Mouse (Mus musculus) spleen, adult 2 months (tissue): Measurements from ENCODE around the gene 4930404H24Rik. TPM values are rescaled to one million over a fixed set of nuclear protein-coding genes. Genes with fewer than 3 reads are reported as not detected.

Experiments used
- DNase-seq, 2 experiments: peaks; one replicate each; pipeline versions ENCODE4 v3.0.0 to v3.0.0-alpha.2; 2012 to 2021; ENCODE audit warnings: low spot score in 2 of 2, low read depth in 1 of 2
- H3K27ac ChIP-seq: fragments of 200-500 bp; 2 replicates; pipeline ENCODE4 v1.5.1; 2012; ENCODE audit warnings: low read length, inconsistent platforms; ENCODE audit not compliant: insufficient read depth
- H3K27me3 ChIP-seq: fragments of 200-500 bp; 2 replicates; pipeline ENCODE4 v1.6.1; 2012; ENCODE audit warnings: mild to moderate bottlenecking, moderate library complexity, low read length, inconsistent platforms; ENCODE audit not compliant: control insufficient read depth, insufficient read depth
- H3K36me3 ChIP-seq: fragments of 200-500 bp; 2 replicates; pipeline ENCODE4 v1.6.1; 2012; ENCODE audit warnings: mild to moderate bottlenecking, low read length, inconsistent platforms; ENCODE audit not compliant: control insufficient read depth, insufficient read depth
- H3K4me1 ChIP-seq: fragments of 200-500 bp; 2 replicates; pipeline ENCODE4 v1.6.1; 2011; ENCODE audit warnings: inconsistent platforms; ENCODE audit not compliant: control insufficient read depth, insufficient read depth, insufficient read length
- H3K4me3 ChIP-seq: fragments of 200-500 bp; 2 replicates; pipeline ENCODE4 v1.5.1; 2011; ENCODE audit warnings: mild to moderate bottlenecking, inconsistent platforms; ENCODE audit not compliant: insufficient read depth, insufficient read length; ENCODE audit errors: extremely low read depth
- CTCF ChIP-seq: fragments of 200-500 bp; IDR thresholded peaks from 2 replicates; pipeline ENCODE4 v1.5.1; 2011; ENCODE audit warnings: mild to moderate bottlenecking, inconsistent platforms; ENCODE audit not compliant: insufficient read depth, insufficient read length, insufficient replicate concordance; ENCODE audit errors: extremely low read depth
- POLR2A ChIP-seq: fragments of 200-500 bp; IDR thresholded peaks from 2 replicates; pipeline ENCODE4 v1.6.1; 2011; ENCODE audit warnings: low read depth, low read length, inconsistent platforms
- WGBS: fragments of 180-500 bp; shearing (Covaris S2); methylation state at CpG from one replicate; pipeline ENCODE4 v1.1.7; 2018; 5-methylcytosine and 5-hydroxymethylcytosine counted together
- polyA plus RNA-seq: library from polyadenylated mRNA; depleted of rRNA; stranded (reverse); fragments of >200 nt; gene quantifications from 2 replicates; pipeline ENCODE4 v1.2.3, GENCODE M21; 2012

4930404H24Rik gene
- polyA plus RNA-seq, 1 experiment: not detected

- Histone ChIP-seq H3K27ac (no peak overlapping the region), H3K36me3 (no peaks in the 10 kb centered on the region), H3K27me3 (no peaks in the 10 kb centered on the region), H3K4me1 (no peaks in the 10 kb centered on the region), H3K4me3 (no peak overlapping the region)
- no peak for TF ChIP-seq POLR2A
- TF ChIP-seq CTCF: no peak
- WGBS: 92% methylated on average over 3 of the region's 3 CpGs
- DNase-seq: no peak
These were observed 29.3 kb upstream of the 4930404H24Rik start for GRCm38 (mm10) chr2:153463257-153463656.

- H3K27me3 ChIP-seq: no peaks in the 10 kb centered on the region
- no peak overlapping the region for H3K27ac ChIP-seq
- H3K4me3 ChIP-seq: no peak overlapping the region
- H3K4me1 ChIP-seq: peaks cover 4% of the 10 kb centered on the region; the same call in 1 of the 2 replicates
- no peaks in the 10 kb centered on the region for H3K36me3 ChIP-seq
- DNase-seq: no peak
- TF ChIP-seq CTCF (no peak), POLR2A (no peak)
- WGBS: 57% methylated on average over 1 of the region's 1 CpGs
These were observed 25.2 kb upstream of the 4930404H24Rik start for GRCm38 (mm10) chr2:153467372-153467771.

DNA sequence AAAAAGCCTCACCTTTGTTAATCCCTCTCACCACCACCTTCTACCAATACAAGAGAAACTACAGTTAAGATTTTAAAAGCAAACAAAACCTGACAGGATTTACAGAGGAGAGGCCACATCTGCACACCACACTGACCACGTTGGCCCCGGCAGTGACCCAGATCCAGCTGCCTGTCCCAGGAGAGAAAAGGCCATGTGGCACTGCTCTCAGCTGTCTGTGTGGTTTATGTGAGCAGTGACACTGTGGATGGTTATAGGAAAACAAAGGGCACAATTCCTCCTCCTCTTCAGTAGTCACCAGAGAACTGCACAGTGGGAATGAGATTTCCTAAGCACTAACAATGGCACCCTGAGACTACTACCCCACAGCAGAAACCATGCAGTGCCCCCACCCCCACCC, 23.3 kb upstream of the 4930404H24Rik start:
- no peaks in the 10 kb centered on the region for H3K27me3 ChIP-seq
- no peak overlapping the region for H3K4me3 ChIP-seq
- H3K27ac ChIP-seq: no peak overlapping the region
- 40% methylated on average over 2 of the region's 2 CpGs for WGBS
- TF ChIP-seq POLR2A (no peak), CTCF (no peak)
- no peaks in the 10 kb centered on the region for H3K36me3 ChIP-seq
- no peak for DNase-seq
- peaks cover 4% of the 10 kb centered on the region; the same call in 1 of the 2 replicates for H3K4me1 ChIP-seq

DNA sequence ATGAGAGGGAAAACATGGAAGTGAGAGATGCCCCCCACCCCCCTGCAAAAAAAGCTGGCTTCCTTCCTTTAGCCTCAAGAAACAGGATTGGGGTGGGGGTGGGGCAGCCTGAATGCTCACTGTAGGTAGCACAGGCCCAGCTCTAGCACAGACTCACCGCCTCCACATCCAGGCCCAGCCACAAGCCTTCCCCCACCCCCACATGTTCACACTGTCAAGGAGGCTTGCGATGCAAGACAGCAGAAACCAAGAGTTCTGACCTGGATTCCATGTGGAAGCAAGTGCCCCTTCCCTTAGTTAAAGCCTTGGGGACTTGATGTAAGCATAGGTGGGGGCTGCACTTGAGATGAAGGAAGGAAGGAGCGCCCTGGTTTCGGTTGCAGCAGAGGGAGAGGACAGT, 22.8 kb upstream of the 4930404H24Rik start:
- TF ChIP-seq POLR2A (no peak), CTCF (no peak)
- WGBS: 74% methylated on average over 4 of the region's 4 CpGs

GRCm38 (mm10) chr2:153470983-153471382, 21.6 kb upstream of the 4930404H24Rik start:
- Histone ChIP-seq H3K27ac (no peak overlapping the region), H3K36me3 (no peaks in the 10 kb centered on the region), H3K4me1 (peaks cover 4% of the 10 kb centered on the region; the same call in 1 of the 2 replicates), H3K4me3 (no peak overlapping the region), H3K27me3 (no peaks in the 10 kb centered on the region)
- no peak for DNase-seq
- 83% methylated on average over 3 of the region's 3 CpGs for WGBS
- TF ChIP-seq POLR2A: no peak
- no peak for TF ChIP-seq CTCF

More for the DNA sequence above, 22.8 kb upstream of the 4930404H24Rik start:
- H3K27me3 ChIP-seq: no peaks in the 10 kb centered on the region
- no peak for DNase-seq
- no peak overlapping the region for H3K4me3 ChIP-seq
- H3K36me3 ChIP-seq: no peaks in the 10 kb centered on the region
- no peak overlapping the region for H3K27ac ChIP-seq
- H3K4me1 ChIP-seq: peaks cover 4% of the 10 kb centered on the region; the same call in 1 of the 2 replicates

DNA sequence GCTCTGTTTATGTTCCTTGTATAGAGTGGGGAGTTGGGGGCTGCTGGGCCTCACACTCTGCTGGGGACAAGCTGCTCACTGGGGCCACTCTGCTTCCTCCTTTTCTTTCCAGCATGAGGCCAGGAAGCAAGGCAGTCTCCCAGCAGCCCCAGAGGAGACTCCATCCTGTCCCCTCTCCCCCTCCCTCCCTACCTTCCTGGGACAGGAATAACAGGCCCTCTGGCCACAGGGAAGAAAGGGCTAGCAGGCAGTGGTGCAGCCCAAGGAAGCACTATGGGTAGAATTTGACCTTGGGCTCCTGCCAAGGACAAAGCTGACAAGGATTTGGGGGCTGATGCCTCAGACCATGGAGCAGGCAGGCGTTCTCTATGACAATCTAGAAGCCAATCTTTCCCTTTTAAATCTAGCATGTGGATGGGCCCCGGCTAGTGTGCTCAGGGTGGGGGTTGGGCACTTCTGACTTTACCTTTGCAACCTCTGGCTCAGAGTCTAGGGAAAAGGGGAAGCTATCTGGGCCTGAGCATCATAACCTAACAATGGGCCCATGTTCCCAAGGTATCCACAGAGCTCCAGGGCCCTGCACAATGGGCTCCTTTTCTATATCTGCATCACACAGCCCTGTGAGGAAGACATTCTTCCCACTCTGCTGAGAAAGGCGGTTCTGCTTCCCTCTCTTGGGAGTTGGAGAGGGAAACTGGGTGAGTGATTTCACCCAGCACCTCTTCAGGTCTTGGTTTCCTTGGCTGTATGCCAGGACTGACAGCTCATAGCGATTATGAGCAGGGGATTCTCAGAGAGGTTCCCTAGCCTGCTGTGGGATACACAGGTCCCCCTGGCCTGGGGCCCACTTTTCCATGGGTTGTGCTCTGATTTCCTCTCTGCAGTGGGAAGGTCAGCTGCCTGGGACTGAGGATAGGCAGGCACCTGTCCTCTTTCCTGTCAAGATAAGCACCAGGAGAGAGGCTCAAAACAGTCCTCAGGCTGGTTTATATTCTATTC, 17.2 kb upstream of the 4930404H24Rik start:
- DNase-seq: no peak
- no peak for TF ChIP-seq CTCF
- no peak for TF ChIP-seq POLR2A
- no peaks in the 10 kb centered on the region for H3K27me3 ChIP-seq
- H3K4me1 ChIP-seq: no peaks in the 10 kb centered on the region
- 66% methylated on average over 4 of the region's 4 CpGs for WGBS
- no peaks in the 10 kb centered on the region for H3K36me3 ChIP-seq
- no peak overlapping the region for H3K27ac ChIP-seq
- H3K4me3 ChIP-seq: no peak overlapping the region

DNA sequence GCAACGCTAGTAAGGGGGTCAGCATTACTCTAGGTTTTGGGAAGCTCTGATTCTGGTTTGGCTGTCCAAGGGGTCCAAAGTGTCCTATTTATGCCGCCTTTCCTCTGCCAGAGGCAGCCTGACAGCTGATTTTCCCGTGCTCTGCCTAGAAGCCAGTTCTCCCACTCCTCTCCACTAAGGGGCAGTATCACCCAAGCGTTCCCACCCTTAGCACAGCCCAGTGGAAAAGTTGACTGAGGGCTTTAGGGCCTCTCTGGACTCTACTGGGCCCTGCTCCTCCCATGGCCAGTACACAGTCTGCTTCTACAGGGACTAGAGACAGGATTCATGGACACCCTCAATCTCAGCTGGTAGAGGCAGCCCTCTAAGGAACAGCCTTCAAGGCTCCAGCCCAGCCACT, 14.0 kb upstream of the 4930404H24Rik start:
- TF ChIP-seq CTCF (peak; percentile 93; the same call in 1 of the 2 replicates), POLR2A (no peak)
- WGBS: 23% methylated on average over 4 of the region's 4 CpGs
- Histone ChIP-seq H3K27ac (no peak overlapping the region), H3K27me3 (no peaks in the 10 kb centered on the region), H3K36me3 (no peaks in the 10 kb centered on the region), H3K4me1 (peaks cover 6% of the 10 kb centered on the region; the same call in 1 of the 2 replicates), H3K4me3 (no peak overlapping the region)
- DNase-seq: peak; percentile 28 to 53
